Mouse (Mus musculus) kidney, adult 8-10 months (tissue): Measurements from ENCODE around the gene Crym.

Source experiments
- DNase-seq, 2 experiments: peaks; one replicate each; pipeline ENCODE4 v3.0.0; 2022

Gene Crym

GRCm38 (mm10) chr7:120158121-120158613, 43.7 kb downstream of the Crym start:
- no peak for DNase-seq

GRCm38 (mm10) chr7:120157575-120158061, 44.3 kb downstream of the Crym start:
- DNase-seq, result no peak

GRCm38 (mm10) chr7:120156841-120157409, 45.0 kb downstream of the Crym start:
- no peak for DNase-seq

GRCm38 (mm10) chr7:120150898-120151297, 51.0 kb downstream of the Crym start:
- peak in 1 of 2 experiments; percentile 23 for DNase-seq

- DNase-seq, result peak; percentile 53 to 62
These were observed 51.7 kb downstream of the Crym start for GRCm38 (mm10) chr7:120150257-120150656.

GRCm38 (mm10) chr7:120145191-120145590, 56.7 kb downstream of the Crym start, which contains the start of gene Zp2:
Gene Zp2 (minus strand): TSS chr7:120145291.
- no peak for DNase-seq

GRCm38 (mm10) chr7:120142743-120143142, 59.2 kb downstream of the Crym start:
- DNase-seq, result no peak
